Mouse (Mus musculus) cerebellum, adult 11 months (tissue): Measurements from ENCODE around the gene B2m.

Source experiments
- DNase-seq: peaks from one replicate; pipeline ENCODE4 v3.0.0; 2022

Gene B2m

DNA sequence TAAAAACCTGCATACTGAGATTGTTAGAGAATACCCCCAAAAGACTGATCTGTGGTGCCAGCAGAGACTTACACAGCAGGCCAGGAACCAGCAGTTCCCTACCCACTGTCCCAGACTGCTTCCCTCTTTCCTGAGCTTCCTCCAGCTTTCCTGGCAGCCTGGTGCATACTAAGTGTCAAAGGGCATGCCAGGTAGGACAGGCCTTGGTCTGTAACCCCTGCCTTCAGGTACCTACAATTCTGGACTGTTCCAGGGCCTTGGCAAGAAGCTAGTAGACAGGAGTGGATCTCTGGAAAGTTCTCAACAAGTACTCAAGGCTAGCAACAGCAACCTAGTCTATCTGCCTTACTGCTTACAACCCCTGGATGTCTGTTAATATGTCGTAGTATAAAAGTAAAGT lies 3.7 kb downstream of the B2m start:
- DNase-seq = no peak

DNA sequence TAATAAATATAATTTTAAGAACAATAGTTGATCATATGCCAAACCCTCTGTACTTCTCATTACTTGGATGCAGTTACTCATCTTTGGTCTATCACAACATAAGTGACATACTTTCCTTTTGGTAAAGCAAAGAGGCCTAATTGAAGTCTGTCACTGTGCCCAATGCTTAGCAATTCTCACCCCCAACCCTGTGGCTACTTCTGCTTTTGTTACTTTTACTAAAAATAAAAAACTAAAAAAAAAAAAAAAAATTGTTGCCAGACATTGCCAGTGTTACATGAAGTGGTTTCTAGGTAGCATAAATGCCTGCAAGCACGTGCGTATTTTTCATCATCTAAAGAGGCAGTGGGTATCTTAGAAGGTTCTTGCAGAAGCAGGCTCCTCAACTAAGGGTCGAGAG lies 5.4 kb downstream of the B2m start:
- no peak for DNase-seq

- DNase-seq = no peak
Observed at GRCm38 (mm10) chr2:122153681-122154365, 6.3 kb downstream of the B2m start.

- no peak for DNase-seq
Observed at GRCm38 (mm10) chr2:122154479-122154878, 7.0 kb downstream of the B2m start.

DNA sequence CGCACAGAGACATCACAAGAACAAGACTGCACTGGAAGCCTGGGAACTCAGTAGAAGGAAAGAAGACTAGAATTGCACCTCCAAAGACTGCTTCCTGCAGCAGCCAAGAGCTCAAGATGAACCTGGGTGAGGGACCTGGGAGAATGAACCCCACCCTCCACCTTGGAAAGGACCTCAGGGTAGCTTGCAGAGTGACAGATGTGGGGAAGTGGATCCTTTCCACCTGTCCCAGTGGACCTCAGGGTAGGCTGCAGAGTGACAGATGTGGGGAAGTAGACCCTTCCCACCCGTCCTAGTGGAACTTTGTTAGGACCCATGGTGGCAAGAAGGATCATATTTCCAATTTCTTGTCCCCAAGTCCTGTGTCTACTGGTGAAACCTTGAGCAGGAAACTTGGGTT lies 7.8 kb downstream of the B2m start:
- DNase-seq = no peak

DNA sequence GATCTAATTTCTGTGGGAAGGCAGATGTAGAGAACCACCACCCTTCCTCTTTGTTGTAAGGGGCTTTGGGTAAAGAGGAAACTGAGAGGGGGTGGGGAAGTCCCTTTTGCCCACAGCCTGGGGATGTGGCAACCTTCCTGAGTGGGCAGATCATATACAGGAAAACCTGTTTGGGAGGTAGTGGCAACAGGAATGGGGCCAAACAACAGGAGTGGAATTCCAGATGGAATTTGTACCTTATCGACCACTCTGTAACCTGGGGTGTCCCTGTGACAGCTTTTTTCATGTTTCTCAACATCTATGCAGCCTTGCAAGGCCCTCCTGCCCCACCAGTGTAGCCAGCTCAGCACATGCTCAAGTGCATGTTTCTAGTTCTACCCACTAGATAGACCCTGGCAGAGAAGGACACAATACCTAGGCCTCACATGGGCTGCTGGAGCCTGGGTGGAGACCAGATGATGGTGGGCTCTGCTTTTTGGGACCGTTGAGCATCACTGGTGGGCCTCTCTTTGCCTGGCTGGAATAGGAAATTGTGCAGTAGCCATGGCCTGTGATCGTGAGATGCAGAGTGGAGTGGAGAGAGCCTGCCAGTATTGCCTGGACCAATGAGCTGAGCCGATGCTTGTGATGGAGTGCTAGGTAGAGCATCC lies 8.7 kb downstream of the B2m start:
- no peak for DNase-seq

- DNase-seq = no peak
Observed at GRCm38 (mm10) chr2:122157561-122157960, 10.1 kb downstream of the B2m start.

GRCm38 (mm10) chr2:122158362-122158802 lies 10.9 kb downstream of the B2m start:
- no peak for DNase-seq

DNA sequence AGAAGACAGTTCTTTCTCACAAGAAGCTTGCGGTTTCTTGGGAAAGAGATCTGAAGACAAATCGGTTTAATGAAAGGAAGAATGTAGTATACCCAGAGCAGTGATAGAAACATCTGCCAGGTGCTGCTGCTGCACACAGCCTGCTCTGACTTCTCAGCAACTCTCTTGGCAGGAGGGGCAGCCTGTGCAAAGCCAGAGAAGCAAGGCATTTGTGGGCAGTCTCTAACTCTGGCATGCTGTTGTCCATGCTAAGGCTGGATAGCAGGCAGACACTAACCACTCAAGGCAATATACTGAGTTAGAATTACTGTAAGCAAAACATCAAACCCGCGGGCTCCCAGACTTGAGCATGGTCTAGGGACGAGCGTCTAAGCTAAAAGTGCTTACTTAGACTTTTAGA lies 12.2 kb downstream of the B2m start:
- no peak for DNase-seq

GRCm38 (mm10) chr2:122160680-122161079 lies 13.2 kb downstream of the B2m start, which contains the start of gene Trim69:
Gene Trim69, plus strand, starts transcription at chr2:122160700.
- peak; percentile 65 for DNase-seq

DNA sequence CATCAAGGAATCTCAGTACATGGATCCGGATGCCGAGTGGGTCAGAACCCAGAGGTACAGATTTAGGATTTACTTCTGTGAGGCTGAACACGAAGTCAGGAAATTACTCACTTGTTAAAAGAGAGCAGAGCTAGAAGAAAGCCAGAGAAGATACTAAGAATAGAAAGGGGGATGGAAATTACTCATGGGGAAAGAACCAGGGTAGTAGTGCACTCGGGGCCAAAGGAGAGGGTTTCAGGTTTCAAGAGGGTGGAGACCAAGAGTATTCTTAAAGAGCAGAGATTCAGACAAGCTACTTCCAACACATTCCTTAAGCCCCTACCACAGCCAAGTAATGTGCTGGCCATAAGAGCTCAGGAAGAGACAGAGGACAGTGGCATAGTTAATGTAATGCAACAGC lies 14.1 kb downstream of the B2m start:
- DNase-seq = no peak

- DNase-seq = no peak
Observed at GRCm38 (mm10) chr2:122162529-122162928, 15.0 kb downstream of the B2m start.

DNA sequence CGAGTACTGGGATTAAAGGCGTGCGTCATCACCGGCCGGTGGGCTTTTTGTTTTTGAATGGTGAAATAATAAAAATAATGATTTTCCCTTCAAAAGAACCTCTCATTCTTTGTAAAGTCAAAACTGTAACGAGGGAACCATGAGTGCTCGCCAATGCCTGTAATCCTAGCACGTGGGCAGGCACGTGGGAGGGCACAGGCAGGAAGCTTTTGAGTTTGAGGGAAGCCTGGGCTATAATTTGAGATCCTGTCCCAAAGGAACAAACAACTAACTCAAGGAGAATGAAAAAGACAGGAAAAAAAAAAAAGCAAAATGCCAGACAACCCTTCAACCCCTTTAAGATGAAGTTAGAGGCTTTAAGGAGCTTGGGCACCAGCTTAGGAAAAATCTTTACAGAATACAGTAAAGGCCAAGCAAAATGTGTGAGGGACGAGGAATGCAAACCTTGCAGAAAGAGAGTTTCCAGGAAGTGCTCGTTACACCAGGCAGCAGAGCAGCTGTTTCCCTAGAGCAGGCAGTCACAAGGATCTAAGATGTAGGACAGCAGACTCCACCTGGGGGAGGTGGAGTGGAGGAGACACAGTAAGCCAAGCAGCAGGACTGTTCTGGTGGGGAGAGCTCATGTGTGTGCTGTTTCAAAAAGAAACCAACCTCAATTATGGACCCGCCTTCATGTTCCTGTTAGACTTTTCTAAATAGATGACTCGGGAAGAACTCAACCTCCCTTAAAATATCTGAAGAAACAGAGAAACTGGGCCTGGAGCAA lies 16.1 kb downstream of the B2m start:
- DNase-seq = no peak

- no peak for DNase-seq
Observed at GRCm38 (mm10) chr2:122164293-122164692, 16.8 kb downstream of the B2m start.

DNA sequence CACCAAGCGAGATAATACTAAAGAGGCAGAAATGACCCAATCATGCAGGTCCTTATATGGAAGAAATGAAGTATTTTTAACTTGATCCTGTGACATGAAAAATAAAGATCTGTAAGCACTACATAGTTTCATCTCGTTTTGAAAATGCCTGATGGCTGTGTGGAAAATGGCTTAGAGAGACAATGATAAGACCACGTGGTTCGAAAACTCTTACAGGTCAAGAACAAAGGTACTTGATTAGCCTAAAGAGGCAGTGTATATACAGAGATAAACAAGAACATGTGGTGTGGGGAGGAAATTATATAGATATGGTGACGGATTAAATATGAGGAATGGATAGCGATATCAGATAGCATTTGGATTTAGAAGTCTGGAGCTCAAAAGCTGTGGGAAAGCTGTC lies 23.8 kb downstream of the B2m start:
- no peak for DNase-seq

- DNase-seq = no peak
Observed at GRCm38 (mm10) chr2:122172188-122172587, 24.7 kb downstream of the B2m start.

GRCm38 (mm10) chr2:122180051-122180822 lies 32.8 kb downstream of the B2m start:
- DNase-seq = no peak

GRCm38 (mm10) chr2:122185086-122185485 lies 37.6 kb downstream of the B2m start:
- DNase-seq = no peak

- DNase-seq = no peak
Observed at GRCm38 (mm10) chr2:122186106-122186505, 38.6 kb downstream of the B2m start, which contains the start of the genes Patl2 and Terb2. Gene Patl2, minus strand, starts transcription at chr2:122186189. Gene Terb2, plus strand, starts transcription at chr2:122186272.

DNA sequence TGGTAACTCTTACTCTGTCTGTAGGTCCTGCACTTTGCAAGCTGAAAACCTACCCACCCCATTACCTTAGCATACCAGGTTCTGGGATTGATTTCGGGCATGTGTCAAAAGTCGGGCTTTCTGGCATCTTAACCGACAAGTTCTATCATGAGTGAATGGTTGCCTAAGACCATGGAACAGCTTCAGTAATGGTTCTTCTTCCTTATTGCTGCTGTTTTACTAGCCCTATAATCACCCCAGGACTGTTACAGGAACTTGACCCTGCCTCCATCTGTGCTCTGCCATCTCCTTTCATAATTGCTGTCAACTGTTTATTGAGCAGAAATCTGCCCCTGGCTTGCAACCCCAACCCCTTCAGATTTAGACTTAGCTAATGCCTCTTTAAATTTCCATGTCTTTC lies 39.3 kb downstream of the B2m start:
- no peak for DNase-seq

- no peak for DNase-seq
Observed at GRCm38 (mm10) chr2:122191849-122192248, 44.4 kb downstream of the B2m start.

DNA sequence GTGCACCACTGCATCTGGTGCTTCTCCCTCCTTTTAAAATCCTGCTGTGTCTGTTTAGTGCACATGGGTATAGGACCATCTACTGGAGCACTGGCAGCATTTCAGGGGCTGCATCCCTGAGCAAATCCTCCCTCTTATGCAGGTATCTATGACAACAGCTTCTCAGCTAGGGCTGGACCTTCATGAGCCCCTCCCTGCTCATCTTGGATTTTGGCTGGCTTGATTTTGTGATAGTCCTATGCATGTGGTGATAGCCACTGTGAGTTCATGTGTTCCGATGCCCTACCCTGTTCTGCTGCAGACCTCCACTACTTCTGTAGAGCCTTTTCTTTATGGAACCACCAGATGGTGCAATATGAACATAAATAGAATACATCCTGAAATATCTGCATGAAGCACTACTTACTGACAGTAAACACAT lies 47.0 kb downstream of the B2m start:
- DNase-seq = no peak

- DNase-seq = no peak
Observed at GRCm38 (mm10) chr2:122201501-122201900, 54.0 kb downstream of the B2m start.
